Comparison of ENCODE assay signal across 8 mouse cellular contexts in genomic region chr7:116038511-116038910, GRCm38 (mm10). TPM values are rescaled to one million over a fixed set of nuclear protein-coding genes. Genes with fewer than 3 reads are reported as not detected.
DNase-seq lines count a peak whose midpoint lies in the region; ATAC-seq and TF ChIP-seq lines count a peak whose summit lies in the region.

TSS of gene Sox6 (minus strand) at chr7:116038796.

- H3K4me3 ChIP-seq in heart, adult 2 months = peak within 1 kb of the TSS; percentile 51
- H3K4me3 ChIP-seq in kidney, embryonic 15.5 days (replicated peaks) = peak within 1 kb of the TSS; percentile 51
- H3K4me3 ChIP-seq in liver, postnatal 0 days (ENCODE audit: low read depth, low read length) = peak within 1 kb of the TSS; percentile 41
- H3K4me3 ChIP-seq in small intestine, adult 2 months (ENCODE audit: low read depth, low read length) = peak within 1 kb of the TSS; percentile 64

- H3K36me3 ChIP-seq in heart, adult 2 months (ENCODE audit: control insufficient read depth, insufficient read depth, low read length) = no peaks in the 10 kb centered on the region
- H3K36me3 ChIP-seq in kidney, embryonic 15.5 days = no peaks in the 10 kb centered on the region
- H3K36me3 ChIP-seq in liver, postnatal 0 days (replicated peaks; ENCODE audit: insufficient read depth, low read length) = no peaks in the 10 kb centered on the region
- H3K36me3 ChIP-seq in small intestine, adult 2 months (ENCODE audit: control insufficient read depth, insufficient read depth, low read length) = no peaks in the 10 kb centered on the region

- no peak within 1 kb of the TSS for H3K27ac ChIP-seq in heart, adult 2 months
- no peak within 1 kb of the TSS for H3K27ac ChIP-seq in kidney, embryonic 15.5 days
- no peak within 1 kb of the TSS for H3K27ac ChIP-seq in liver, postnatal 0 days (ENCODE audit: low read depth)
- H3K27ac ChIP-seq in small intestine, adult 2 months (ENCODE audit: insufficient read depth, low read depth, low read length) = no peak within 1 kb of the TSS

- no peak for TF ChIP-seq EP300 in heart, adult 2 months (IDR thresholded peaks at IDR 0.05; ENCODE audit: insufficient read depth, low read depth, low read length)
- no peak for TF ChIP-seq EP300 in liver, postnatal 0 days (IDR thresholded peaks at IDR 0.05; ENCODE audit: low read depth)

- peak; percentile 85 for DNase-seq in heart, adult 11 months
- DNase-seq in heart, adult 9 months (ENCODE audit: low spot score in 2 of 2) = no peak
- peak; percentile 50 for DNase-seq in embryo, embryonic 9.5 days (ENCODE audit: extremely low spot score)
- DNase-seq in heart, adult 2 months = peak; percentile 17 to 20
- DNase-seq in liver, postnatal 0 days = peak; percentile 18
- DNase-seq in spleen, postnatal 14 days (ENCODE audit: low spot score in 2 of 2) = no peak

- no peaks in the 10 kb centered on the region for H3K79me2 ChIP-seq in heart, adult 2 months (replicated peaks; ENCODE audit: control insufficient read depth, insufficient read depth, low read length)

- no peak for TF ChIP-seq CTCF in heart, adult 2 months (IDR thresholded peaks at IDR 0.05)
- TF ChIP-seq CTCF in liver, postnatal 0 days (IDR thresholded peaks at IDR 0.05; ENCODE audit: low read depth) = no peak
- TF ChIP-seq CTCF in small intestine, adult 2 months (IDR thresholded peaks at IDR 0.05; ENCODE audit: extremely low read depth, insufficient read length, insufficient replicate concordance, low read depth, low read length) = no peak

- TF ChIP-seq POLR2A in heart, adult 2 months (IDR thresholded peaks at IDR 0.05; ENCODE audit: insufficient read depth, low read depth, low read length) = no peak
- TF ChIP-seq POLR2A in small intestine, adult 2 months (IDR thresholded peaks at IDR 0.05; ENCODE audit: low read depth, low read length) = no peak

- 8% methylated on average over 11 of the region's 11 CpGs for WGBS in heart, adult 2 months
- under 1% methylated on average over 11 of the region's 11 CpGs for WGBS in kidney, embryonic 15.5 days
- WGBS in liver, postnatal 0 days (ENCODE audit: insufficient replicate concordance) = 2% methylated on average over 11 of the region's 11 CpGs
- 1% methylated on average over 11 of the region's 11 CpGs for WGBS in small intestine, adult 2 months

- no peak within 1 kb of the TSS; the same call in 1 of the 2 replicates for H3K9ac ChIP-seq in heart, adult 2 months (ENCODE audit: low read depth, low read length)
- H3K9ac ChIP-seq in kidney, embryonic 15.5 days = peak within 1 kb of the TSS; percentile 28; the same call in 1 of the 2 replicates
- H3K9ac ChIP-seq in liver, postnatal 0 days (replicated peaks) = no peak within 1 kb of the TSS

- no peaks in the 10 kb centered on the region for H3K4me1 ChIP-seq in heart, adult 2 months (ENCODE audit: control insufficient read depth, insufficient read depth, low read length)
- peaks cover 46% of the 10 kb centered on the region for H3K4me1 ChIP-seq in kidney, embryonic 15.5 days
- H3K4me1 ChIP-seq in liver, postnatal 0 days (ENCODE audit: insufficient read depth) = peaks cover 25% of the 10 kb centered on the region
- H3K4me1 ChIP-seq in small intestine, adult 2 months (ENCODE audit: control insufficient read depth, insufficient read depth, insufficient read length, low read length) = peaks cover 2% of the 10 kb centered on the region; the same call in 1 of the 2 replicates

- H3K4me2 ChIP-seq in kidney, embryonic 15.5 days = peak within 1 kb of the TSS; percentile 97
- H3K4me2 ChIP-seq in liver, postnatal 0 days (ENCODE audit: low read depth, low read length) = peak within 1 kb of the TSS; percentile 73

- intact Hi-C loops in heart, adult 2 months (cut with DNase I) = loop anchor here (10.0 kb wide), 3 partner anchors 314 to 614 kb away; no protein-coding TSS in a partner anchor

- H3K27me3 ChIP-seq in heart, adult 2 months (ENCODE audit: control insufficient read depth, insufficient read depth, low read length) = peaks cover 4% of the 10 kb centered on the region; the same call in 1 of the 2 replicates
- H3K27me3 ChIP-seq in kidney, embryonic 15.5 days = peaks cover 87% of the 10 kb centered on the region
- peaks cover 74% of the 10 kb centered on the region for H3K27me3 ChIP-seq in liver, postnatal 0 days (ENCODE audit: insufficient read depth, low read length)
- peaks cover 30% of the 10 kb centered on the region for H3K27me3 ChIP-seq in small intestine, adult 2 months (ENCODE audit: control insufficient read depth, insufficient read depth, low read length)

- no peak for ATAC-seq in kidney, embryonic 15.5 days (replicated peaks; ENCODE audit: low FRiP score)
- ATAC-seq in liver, postnatal 0 days = no peak

- no peaks in the 10 kb centered on the region for H3K9me3 ChIP-seq in kidney, embryonic 15.5 days (replicated peaks)
- H3K9me3 ChIP-seq in liver, postnatal 0 days (ENCODE audit: low read length) = no peaks in the 10 kb centered on the region

RNA-seq across cellular contexts. Expression of gene Sox6, which starts in this region (rescaled TPM):
- 10 to 100 TPM; 26.4 to 33.4 TPM for total RNA-seq in heart, adult 2 months (2021)
- polyA plus RNA-seq in heart, adult 2 months (2012; rRNA removed) = 11.8 and 18.4 TPM in 2 replicates
- polyA plus RNA-seq in kidney, embryonic 15.5 days (2015; fragmentation: Nextera tagmentation; extraction: Ambion mirVana) = 20.2 and 23.0 TPM in 2 replicates
- polyA plus RNA-seq in liver, postnatal 0 days (2015; fragmentation: Nextera tagmentation; extraction: Ambion mirVana) = 44.4 and 46.2 TPM in 2 replicates
- 4.2 and 17.6 TPM in 2 replicates for polyA plus RNA-seq in small intestine, adult 2 months (2012; rRNA removed)

Comparison
In these comparisons a context has a peak if more than half of its experiments do, and no peak if none do; other contexts are left out.
1. DNase-seq: peak in heart, adult 11 months (single experiment), embryo, embryonic 9.5 days (single experiment), heart, adult 2 months (2 of 2) and liver, postnatal 0 days (single experiment); none in heart, adult 9 months (0 of 2) and spleen, postnatal 14 days (0 of 2).
2. Peak in every context shown above with its lines, with median percentiles within 50 percentile points of each other: H3K4me3 ChIP-seq.